Mouse (Mus musculus) erythroblast, embryonic 14.5 days (primary cell): ENCODE data around the gene Tmem51. TPM values are rescaled to one million over a fixed set of nuclear protein-coding genes. Genes with fewer than 3 reads are reported as not detected.
"Not testable (repeated sequence)": the region's sequence is repeated elsewhere in the genome, so short reads cannot be mapped to it uniquely, and the experiment has no call there.

Experiments
- H3K27me3 ChIP-seq: 2 replicates; pipeline ENCODE4 v1.6.1; 2012; ENCODE audit warnings: inconsistent platforms; ENCODE audit not compliant: control insufficient read depth
- H3K36me3 ChIP-seq: 2 replicates; pipeline ENCODE4 v1.6.1; 2012; ENCODE audit warnings: mild to moderate bottlenecking, inconsistent platforms; ENCODE audit not compliant: control insufficient read depth
- H3K4me1 ChIP-seq: 2 replicates; pipeline ENCODE4 v1.6.1; 2012; ENCODE audit warnings: inconsistent platforms; ENCODE audit not compliant: control insufficient read depth
- H3K4me3 ChIP-seq: replicated peaks from 2 replicates; pipeline ENCODE3; 2012; ENCODE audit warnings: moderate library complexity, mild to moderate bottlenecking, inconsistent platforms
- H3K9me3 ChIP-seq: 2 replicates; pipeline ENCODE4 v1.6.1; 2012; ENCODE audit warnings: low read length, inconsistent platforms, mixed read lengths; ENCODE audit not compliant: control insufficient read depth
- GATA1 ChIP-seq: IDR thresholded peaks from 2 replicates; pipeline ENCODE4 v1.6.1; 2012; ENCODE audit warnings: low read length, inconsistent platforms, mixed read lengths
- TAL1 ChIP-seq: IDR thresholded peaks from 3 replicates; pipeline ENCODE4 v1.6.1; 2012; ENCODE audit warnings: low read length, inconsistent platforms, mixed read lengths
- polyA plus RNA-seq: library from polyadenylated mRNA; stranded (reverse); fragments of >175 nt; gene quantifications from 2 replicates; pipeline ENCODE4 v1.2.3, GENCODE M21; 2012

The Tmem51 gene
- polyA plus RNA-seq, 1 experiment: 0.15 TPM

DNA sequence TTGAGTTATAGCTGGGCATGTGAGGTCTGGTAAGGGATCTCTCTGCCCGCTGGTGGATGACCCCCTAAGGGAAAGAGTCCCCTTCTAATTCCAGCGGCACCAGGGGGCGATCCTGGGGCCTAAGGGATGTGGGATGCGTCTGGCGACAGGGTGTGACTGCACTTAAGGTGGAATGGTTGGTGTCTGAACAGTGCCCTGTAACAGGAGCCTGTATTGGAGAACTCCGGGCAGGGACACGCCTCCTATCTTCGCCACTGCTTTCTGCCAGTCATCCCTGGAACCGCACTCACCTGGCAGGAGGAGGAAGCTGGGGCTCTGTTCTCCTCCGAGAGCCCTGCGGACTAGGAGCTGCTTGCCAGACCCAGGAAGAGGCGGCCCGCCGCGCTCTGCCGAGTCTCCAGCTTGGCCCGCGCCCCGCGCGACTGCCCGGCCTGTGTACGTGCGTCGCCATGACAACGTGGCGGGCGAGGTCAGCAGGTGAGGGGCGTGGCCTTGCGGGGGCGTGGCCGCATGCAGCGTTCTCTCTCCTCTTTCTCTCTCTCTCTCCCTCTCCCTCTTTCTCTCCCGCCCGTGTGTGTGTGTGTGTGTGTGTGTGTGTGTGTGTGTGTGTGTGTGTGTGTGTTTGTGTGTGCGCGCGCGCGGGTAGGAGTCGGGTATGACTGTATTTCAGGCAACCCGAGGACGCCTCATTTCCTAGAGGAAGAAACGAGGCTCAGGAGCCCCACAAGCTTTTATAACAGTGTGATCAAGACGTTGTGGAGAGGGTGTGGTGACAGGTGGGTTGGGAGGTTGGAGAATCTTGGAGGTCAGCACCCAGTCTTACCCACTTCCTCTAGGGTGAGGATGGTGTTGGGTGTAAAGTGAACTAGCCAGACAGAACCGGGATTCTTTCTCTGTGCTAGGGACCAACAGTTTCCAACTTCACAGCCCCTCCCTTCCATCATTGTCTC lies 69.2 kb downstream of the Tmem51 start, which contains the start of gene Fhad1:
TSS of gene Fhad1 (minus strand) at position 424 of the 950 bp plus-strand sequence.
- peak within 1 kb of the TSS; percentile 42 for H3K4me3 ChIP-seq

DNA sequence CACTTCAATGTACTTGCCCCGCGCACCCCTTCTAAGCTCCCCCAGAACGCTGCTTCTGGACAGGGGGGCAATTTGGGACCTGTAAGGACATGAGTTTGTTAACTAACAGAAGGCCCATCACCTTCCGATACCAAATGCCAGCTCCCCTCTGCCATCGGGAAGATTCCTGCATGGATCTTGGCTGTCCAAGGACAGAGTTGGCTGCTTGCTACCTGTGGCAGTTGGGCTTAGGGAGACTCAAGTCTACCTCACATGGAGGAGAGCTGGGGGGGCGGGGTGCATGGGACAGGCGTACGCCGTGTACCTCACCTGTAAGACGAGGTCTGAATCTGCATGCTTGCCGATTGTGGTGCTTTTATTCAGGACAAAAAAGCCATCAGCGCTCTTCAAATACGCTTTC lies 72.9 kb downstream of the Tmem51 start:
- TF ChIP-seq GATA1: no peak
- no peak for TF ChIP-seq TAL1
- Histone ChIP-seq H3K4me3 (no peak overlapping the region), H3K4me1 (peaks cover 15% of the 10 kb centered on the region), H3K36me3 (no peaks in the 10 kb centered on the region), H3K9me3 (no peaks in the 10 kb centered on the region), H3K27me3 (peaks cover 38% of the 10 kb centered on the region)

More for the DNA sequence above, 69.2 kb downstream of the Tmem51 start, which contains the start of gene Fhad1:
- Histone ChIP-seq H3K36me3 (no peaks in the 10 kb centered on the region), H3K4me1 (peaks cover 48% of the 10 kb centered on the region), H3K9me3 (no peaks in the 10 kb centered on the region), H3K27me3 (peaks cover 57% of the 10 kb centered on the region)
- TF ChIP-seq GATA1 (no peak), TAL1 (no peak)

DNA sequence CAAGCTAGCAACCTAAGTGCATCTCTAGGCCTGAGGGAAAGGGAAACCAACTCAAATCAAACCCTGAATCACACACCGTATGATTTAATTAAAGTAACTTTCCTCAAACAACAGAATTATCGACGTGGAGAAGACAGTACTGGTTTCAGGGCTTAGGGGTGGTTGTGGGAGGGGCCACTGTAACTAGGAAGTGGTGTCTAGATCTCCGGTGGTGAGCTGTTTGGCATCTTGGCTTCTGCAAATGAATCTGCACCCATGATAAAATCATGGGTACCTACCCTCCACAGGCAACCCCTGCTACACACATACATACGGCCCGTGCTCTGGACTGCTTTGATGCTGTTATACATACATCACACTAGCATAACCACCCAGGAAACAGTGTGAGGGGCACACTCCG lies 73.7 kb downstream of the Tmem51 start:
- Histone ChIP-seq H3K4me1 (peaks cover 10% of the 10 kb centered on the region), H3K4me3 (no peak overlapping the region), H3K9me3 (no peaks in the 10 kb centered on the region), H3K36me3 (no peaks in the 10 kb centered on the region), H3K27me3 (peaks cover 30% of the 10 kb centered on the region)
- TF ChIP-seq GATA1 (no peak), TAL1 (no peak)

DNA sequence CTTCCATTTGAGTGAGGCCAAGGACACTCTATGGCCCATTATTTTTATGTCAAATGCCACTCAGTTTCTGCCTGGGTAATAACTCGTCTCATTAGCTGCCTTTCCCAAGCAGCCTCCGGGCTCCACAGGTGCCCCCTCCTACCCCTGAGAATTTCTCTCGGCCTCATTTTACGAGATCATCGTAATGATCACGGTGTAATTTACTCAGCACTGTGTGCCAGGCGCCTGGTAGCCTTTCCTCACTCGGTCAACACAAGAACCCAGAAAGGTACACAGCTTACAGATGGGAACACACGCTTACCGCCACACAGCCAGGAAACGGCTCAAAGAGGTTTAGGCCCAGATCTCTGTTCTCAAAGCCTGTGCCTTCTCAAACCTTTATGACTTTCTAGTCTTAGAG lies 75.9 kb downstream of the Tmem51 start:
- Histone ChIP-seq H3K27me3 (peaks cover 9% of the 10 kb centered on the region), H3K9me3 (no peaks in the 10 kb centered on the region), H3K4me3 (no peak overlapping the region), H3K36me3 (no peaks in the 10 kb centered on the region), H3K4me1 (no peaks in the 10 kb centered on the region)
- no peak for TF ChIP-seq TAL1
- no peak for TF ChIP-seq GATA1

DNA sequence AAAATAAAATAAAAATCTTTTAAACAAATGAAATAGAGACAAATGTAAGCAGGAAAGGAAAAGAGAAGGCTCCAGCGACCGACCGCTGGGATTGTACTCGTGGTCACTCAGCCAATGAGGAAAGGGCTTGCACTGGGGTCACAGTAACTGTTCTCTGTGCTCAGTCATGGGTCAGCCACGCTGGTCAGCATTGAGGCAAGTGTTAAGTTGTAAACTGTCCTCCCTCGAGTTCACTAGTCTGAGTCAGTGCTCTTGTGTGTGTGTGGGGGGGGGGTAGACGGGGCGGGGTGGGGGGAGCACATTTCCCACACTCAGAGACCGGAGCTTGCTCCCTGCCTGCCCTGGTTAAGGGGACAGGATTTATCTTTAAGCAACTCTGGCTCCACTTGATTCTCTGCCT lies 83.5 kb downstream of the Tmem51 start:
- Histone ChIP-seq H3K27me3 (no peaks in the 10 kb centered on the region), H3K36me3 (no peaks in the 10 kb centered on the region), H3K9me3 (no peaks in the 10 kb centered on the region), H3K4me1 (peaks cover 5% of the 10 kb centered on the region), H3K4me3 (no peak overlapping the region)
- TF ChIP-seq GATA1 (no peak), TAL1 (no peak)

DNA sequence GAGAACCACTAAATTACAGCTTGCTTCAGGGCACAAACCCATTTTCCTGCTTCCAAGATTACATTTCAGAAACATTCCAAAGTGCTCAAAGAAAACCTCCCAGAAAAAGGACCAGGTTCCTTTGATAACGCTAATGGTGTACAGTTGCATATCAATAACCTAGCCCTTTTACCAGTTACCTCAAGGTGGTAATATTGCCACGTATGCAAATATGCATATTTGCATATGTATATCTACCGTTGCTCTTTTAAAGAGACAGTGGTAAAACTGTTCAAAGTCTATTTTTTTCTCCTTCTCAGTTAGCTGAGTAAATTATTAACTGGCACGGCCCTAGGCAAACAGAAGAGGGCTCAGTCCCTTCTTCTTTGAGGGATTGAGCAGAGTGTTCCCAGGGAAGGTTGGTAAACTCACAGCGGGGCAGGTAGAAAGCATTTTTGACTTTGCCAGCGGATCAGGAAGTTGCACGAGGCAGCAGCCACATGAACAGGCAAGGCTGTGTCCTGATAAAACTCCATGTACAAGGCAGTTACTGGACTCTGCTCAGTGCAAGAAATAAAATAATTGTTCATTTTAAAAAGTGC lies 84.5 kb downstream of the Tmem51 start:
- H3K4me3 ChIP-seq: no peak overlapping the region
- H3K9me3 ChIP-seq: no peaks in the 10 kb centered on the region
- H3K27me3 ChIP-seq: no peaks in the 10 kb centered on the region
- no peaks in the 10 kb centered on the region for H3K36me3 ChIP-seq
- TF ChIP-seq TAL1 (no peak), GATA1 (no peak)
- peaks cover 7% of the 10 kb centered on the region for H3K4me1 ChIP-seq

DNA sequence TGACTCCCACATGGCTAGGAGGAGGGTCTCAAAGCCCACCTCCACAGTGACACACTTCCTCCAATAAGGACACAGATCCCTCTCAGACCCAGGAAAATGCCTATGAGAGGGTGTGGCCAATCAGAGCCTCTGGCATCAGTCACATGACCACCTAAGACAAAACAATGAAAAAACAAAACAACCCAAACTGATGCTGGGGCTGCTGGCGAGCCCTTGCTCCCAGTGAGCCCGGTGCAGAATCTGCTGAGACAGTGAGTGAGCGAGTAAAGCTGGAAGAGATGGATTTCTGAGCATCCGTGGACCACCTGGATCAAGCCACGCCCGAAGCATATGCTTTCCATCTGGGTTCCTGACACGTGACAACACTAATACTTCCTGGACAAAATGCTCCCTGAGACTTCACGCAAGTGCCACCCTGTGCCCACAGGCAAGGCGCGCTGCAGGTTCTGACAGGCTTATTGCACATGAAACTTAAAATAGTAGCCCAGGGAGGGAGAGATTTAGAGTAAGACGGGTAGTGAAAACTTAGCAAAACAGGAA lies 85.8 kb downstream of the Tmem51 start:
- H3K4me3 ChIP-seq: peak overlapping the region; percentile 31
- H3K9me3 ChIP-seq: no peaks in the 10 kb centered on the region
- peaks cover 12% of the 10 kb centered on the region for H3K4me1 ChIP-seq
- TF ChIP-seq GATA1 (no peak), TAL1 (no peak)
- no peaks in the 10 kb centered on the region for H3K36me3 ChIP-seq
- no peaks in the 10 kb centered on the region for H3K27me3 ChIP-seq

DNA sequence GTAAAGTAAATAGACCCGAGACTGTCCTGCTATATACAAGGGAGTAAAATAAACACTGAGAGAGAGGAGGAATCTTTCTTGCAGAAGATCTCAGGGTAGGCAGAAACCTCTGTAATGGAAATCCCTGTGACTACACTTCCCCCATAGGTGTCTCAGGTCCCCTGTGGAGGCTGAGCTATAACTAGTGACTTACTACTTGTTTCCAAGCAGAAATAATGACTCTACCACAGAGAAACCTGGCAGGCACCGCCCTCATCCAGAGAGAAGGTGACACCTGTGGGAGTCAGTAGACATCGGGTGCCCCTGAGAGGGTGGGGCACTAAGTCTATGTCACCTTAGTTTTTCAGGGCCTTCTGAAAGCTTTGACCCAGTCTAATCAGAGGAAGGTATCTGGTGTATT lies 87.2 kb downstream of the Tmem51 start:
- no peaks in the 10 kb centered on the region for H3K36me3 ChIP-seq
- H3K4me1 ChIP-seq: peaks cover 12% of the 10 kb centered on the region
- H3K27me3 ChIP-seq: no peaks in the 10 kb centered on the region
- TF ChIP-seq TAL1: no peak
- TF ChIP-seq GATA1: no peak
- H3K9me3 ChIP-seq: no peaks in the 10 kb centered on the region
- H3K4me3 ChIP-seq: no peak overlapping the region

DNA sequence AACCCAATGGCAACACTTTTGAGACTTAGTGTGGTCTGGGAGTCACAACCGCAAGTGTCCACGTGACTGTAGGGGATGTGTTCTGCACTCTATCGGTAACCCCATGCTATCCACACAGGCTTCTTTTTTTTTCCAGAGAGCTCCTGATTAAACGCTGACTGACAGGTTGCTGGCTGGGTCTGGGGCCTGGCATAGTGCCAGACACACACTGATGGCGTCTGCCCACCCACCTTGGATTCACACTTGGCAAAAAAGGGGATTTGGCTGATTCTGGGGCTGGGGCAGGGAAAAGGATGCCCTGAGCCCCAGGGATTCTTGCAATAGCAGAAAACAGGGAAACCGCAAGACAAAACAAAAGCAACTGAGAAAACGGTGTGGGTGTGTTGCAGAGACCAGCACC lies 88.0 kb downstream of the Tmem51 start:
- Histone ChIP-seq H3K9me3 (no peaks in the 10 kb centered on the region), H3K27me3 (no peaks in the 10 kb centered on the region), H3K36me3 (no peaks in the 10 kb centered on the region), H3K4me3 (no peak overlapping the region), H3K4me1 (peaks cover 12% of the 10 kb centered on the region)
- no peak for TF ChIP-seq GATA1
- no peak for TF ChIP-seq TAL1

DNA sequence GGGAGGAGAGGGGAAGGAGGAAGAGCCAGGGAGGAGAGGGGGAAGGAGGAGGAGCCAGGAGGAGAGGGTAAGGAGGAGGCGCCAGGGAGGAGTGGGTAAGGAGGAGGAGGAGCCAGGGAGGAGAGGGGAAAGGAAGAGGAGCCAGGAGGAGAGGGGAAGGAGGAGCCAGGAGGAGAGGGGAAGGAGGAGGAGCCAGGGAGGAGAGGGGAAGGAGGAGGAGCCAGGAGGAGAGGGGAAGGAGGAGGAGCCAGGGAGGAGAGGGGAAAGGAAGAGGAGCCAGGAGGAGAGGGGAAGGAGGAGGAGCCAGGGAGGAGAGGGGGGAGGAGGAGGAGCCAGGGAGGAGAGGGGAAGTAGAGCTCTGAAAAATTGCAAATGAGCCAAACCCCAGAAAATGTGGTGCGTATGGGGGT lies 90.0 kb downstream of the Tmem51 start:
- H3K27me3 ChIP-seq, H3K4me3 ChIP-seq, H3K36me3 ChIP-seq, H3K9me3 ChIP-seq: not testable (repeated sequence)
- H3K4me1 ChIP-seq: peaks cover 12% of the 10 kb centered on the region
